Mouse (Mus musculus) G1E (cell line): ENCODE data around the gene Usp49.

Source experiments
- CTCF ChIP-seq: IDR thresholded peaks from 2 replicates; pipeline ENCODE4 v1.5.1; 2012; ENCODE audit warnings: low read depth, low read length, inconsistent platforms, mixed read lengths
- GATA1 ChIP-seq: IDR thresholded peaks from 2 replicates; pipeline ENCODE4 v1.6.1; 2012; ENCODE audit warnings: borderline replicate concordance, low read length, inconsistent platforms, mixed read lengths
- GATA2 ChIP-seq: IDR thresholded peaks from 2 replicates; pipeline ENCODE4 v1.6.1; 2012; ENCODE audit warnings: low read depth, low read length, inconsistent platforms, borderline replicate concordance
- TAL1 ChIP-seq: conservative IDR thresholded peaks from 2 replicates; pipeline ENCODE4 v1.6.1; 2012; ENCODE audit warnings: low read depth, low read length, inconsistent platforms, mixed read lengths

DNA sequence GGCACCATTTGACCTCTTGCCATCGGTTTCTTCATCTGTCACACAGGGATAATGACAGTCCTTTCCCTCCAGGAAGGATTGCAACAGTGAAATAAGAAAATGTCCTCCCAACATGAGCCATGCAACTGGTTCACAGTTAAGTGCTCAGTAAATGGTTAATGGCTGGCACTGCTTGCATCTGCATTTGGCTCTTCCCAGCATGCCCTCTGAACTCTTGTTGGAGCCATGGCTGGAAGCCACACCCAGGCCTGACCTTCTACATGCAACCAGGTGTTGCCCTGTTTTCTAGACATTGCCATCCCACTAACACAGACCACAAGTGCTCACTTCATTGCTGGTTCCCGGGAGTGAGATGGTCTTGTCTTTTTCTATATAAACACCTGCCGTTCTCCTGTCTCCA lies 77.5 kb downstream of the Usp49 start:
- TF ChIP-seq CTCF = no peak
- no peak for TF ChIP-seq TAL1
- TF ChIP-seq GATA2 = no peak
- TF ChIP-seq GATA1 = no peak
